ENCODE assay signal across 13 mouse cellular contexts in genomic region chr5:124075716-124076115, GRCm38 (mm10). TPM values are rescaled to one million over a fixed set of nuclear protein-coding genes. Genes with fewer than 3 reads are reported as not detected.
A peak's percentile ranks its signal among the peaks of the same experiment; 100 is the strongest.
DNase-seq lines count a peak whose midpoint lies in the region; ATAC-seq and TF ChIP-seq lines count a peak whose summit lies in the region.
"Had no signal": no experiment of that assay in that cellular context is flagged by ENCODE, and none has a peak within 500 bp of the region (broad histone marks: within the 10 kb centered on the region; RNA-seq: fewer than 3 reads in every experiment).

No protein-coding gene starts in this region.

- no peak overlapping the region for H3K4me3 ChIP-seq in kidney, embryonic 16.5 days (ENCODE audit: low read length)
- no peak overlapping the region for H3K4me3 ChIP-seq in liver, embryonic 15.5 days (replicated peaks)
- no peak overlapping the region for H3K4me3 ChIP-seq in stomach, embryonic 16.5 days (replicated peaks; ENCODE audit: low read length)
- H3K4me3 ChIP-seq in forebrain, embryonic 14.5 days (ENCODE audit: low read depth, low read length), result no peak overlapping the region
- H3K4me3 ChIP-seq in gastrocnemius, adult 2 months, result no peak overlapping the region
- H3K4me3 ChIP-seq: erythroblast, embryonic 14.5 days; limb, embryonic 15.5 days; neural tube, embryonic 13.5 days had no signal

- no peak for ATAC-seq in kidney, embryonic 16.5 days (ENCODE audit: low FRiP score, low TSS enrichment)
- no peak for ATAC-seq in liver, embryonic 15.5 days (ENCODE audit: insufficient read depth)
- no peak for ATAC-seq in stomach, embryonic 16.5 days (ENCODE audit: insufficient read depth, low FRiP score)
- no peak for ATAC-seq in forebrain, embryonic 14.5 days

- no peak for DNase-seq in kidney, adult 18-20 months
- peak; percentile 63 for DNase-seq in T-cell, adult 2 months (ENCODE audit: low spot score)
- DNase-seq in embryo, embryonic 10.5 days (ENCODE audit: low spot score), result no peak
- no peak for DNase-seq in forebrain, embryonic 14.5 days (ENCODE audit: low spot score)
- DNase-seq in gastrocnemius, adult 2 months, result no peak
- DNase-seq: cerebellum, postnatal 14 days had no signal

- no peak overlapping the region for H3K4me2 ChIP-seq in kidney, embryonic 16.5 days (replicated peaks; ENCODE audit: low read depth, low read length)
- H3K4me2 ChIP-seq in liver, embryonic 15.5 days, result no peak overlapping the region
- no peak overlapping the region for H3K4me2 ChIP-seq in stomach, embryonic 16.5 days (ENCODE audit: low read depth, low read length)
- no peak overlapping the region for H3K4me2 ChIP-seq in forebrain, embryonic 14.5 days (ENCODE audit: low read length)
- H3K4me2 ChIP-seq: limb, embryonic 15.5 days; midbrain, embryonic 11.5 days; neural tube, embryonic 13.5 days had no signal

- no peaks in the 10 kb centered on the region for H3K9me3 ChIP-seq in kidney, embryonic 16.5 days (ENCODE audit: low read length)
- H3K9me3 ChIP-seq in liver, embryonic 15.5 days (replicated peaks), result no peaks in the 10 kb centered on the region
- no peaks in the 10 kb centered on the region for H3K9me3 ChIP-seq in stomach, embryonic 16.5 days (replicated peaks; ENCODE audit: control insufficient read depth, low read length)
- H3K9me3 ChIP-seq in forebrain, embryonic 14.5 days (replicated peaks; ENCODE audit: control insufficient read depth, low read length), result no peaks in the 10 kb centered on the region
- H3K9me3 ChIP-seq: limb, embryonic 15.5 days; neural tube, embryonic 13.5 days had no signal

- H3K9ac ChIP-seq in kidney, embryonic 16.5 days (replicated peaks; ENCODE audit: low read length), result no peak overlapping the region
- H3K9ac ChIP-seq in liver, embryonic 15.5 days, result no peak overlapping the region
- peak overlapping the region; percentile 54 for H3K9ac ChIP-seq in stomach, embryonic 16.5 days (ENCODE audit: low read length)
- no peak overlapping the region for H3K9ac ChIP-seq in forebrain, embryonic 14.5 days (ENCODE audit: low read length)
- H3K9ac ChIP-seq: limb, embryonic 15.5 days; neural tube, embryonic 13.5 days had no signal

- H3K4me1 ChIP-seq in kidney, embryonic 16.5 days (ENCODE audit: insufficient read depth, low read length), result peaks cover 41% of the 10 kb centered on the region
- peaks cover 62% of the 10 kb centered on the region for H3K4me1 ChIP-seq in liver, embryonic 15.5 days (replicated peaks)
- H3K4me1 ChIP-seq in stomach, embryonic 16.5 days (ENCODE audit: control insufficient read depth, insufficient read depth, low read length), result peaks cover 15% of the 10 kb centered on the region
- H3K4me1 ChIP-seq in forebrain, embryonic 14.5 days (ENCODE audit: control insufficient read depth, insufficient read depth, low read length), result peaks cover 21% of the 10 kb centered on the region

- peak overlapping the region; percentile 57 for H3K27ac ChIP-seq in kidney, embryonic 16.5 days (ENCODE audit: low read length)
- peak overlapping the region; percentile 55; the same call in 1 of the 2 replicates for H3K27ac ChIP-seq in liver, embryonic 15.5 days (replicated peaks)
- peak overlapping the region; percentile 71 for H3K27ac ChIP-seq in stomach, embryonic 16.5 days (ENCODE audit: low read length)
- no peak overlapping the region for H3K27ac ChIP-seq in forebrain, embryonic 14.5 days (ENCODE audit: low read depth, low read length)
- H3K27ac ChIP-seq in gastrocnemius, adult 2 months, result no peak overlapping the region
- H3K27ac ChIP-seq: limb, embryonic 15.5 days; neural tube, embryonic 13.5 days had no signal

- WGBS in kidney, embryonic 16.5 days, result 63% methylated on average over 9 of the region's 9 CpGs
- WGBS in liver, embryonic 15.5 days (ENCODE audit: insufficient replicate concordance), result 49% methylated on average over 9 of the region's 9 CpGs
- 56% methylated on average over 9 of the region's 9 CpGs for whole genome bisulfite sequencing in stomach, embryonic 16.5 days
- WGBS in forebrain, embryonic 14.5 days, result 73% methylated on average over 9 of the region's 9 CpGs

- intact Hi-C loops in gastrocnemius, adult 2 months (cut with DNase I), result no loop called here

- no peaks in the 10 kb centered on the region for H3K27me3 ChIP-seq in kidney, embryonic 16.5 days (ENCODE audit: insufficient read depth, low read length)
- 0 out of 2 replicates have a peak, but pooled peaks cover 5% of the 10 kb centered on the region for H3K27me3 ChIP-seq in liver, embryonic 15.5 days
- no peaks in the 10 kb centered on the region for H3K27me3 ChIP-seq in stomach, embryonic 16.5 days (ENCODE audit: control insufficient read depth, insufficient read depth, low read length)
- H3K27me3 ChIP-seq in forebrain, embryonic 14.5 days (replicated peaks; ENCODE audit: control insufficient read depth, insufficient read depth, low read length), result no peaks in the 10 kb centered on the region
- H3K27me3 ChIP-seq: limb, embryonic 15.5 days had no signal

- TF ChIP-seq CTCF in gastrocnemius, adult 2 months (IDR thresholded peaks at IDR 0.05), result no peak

- H3K36me3 ChIP-seq in kidney, embryonic 16.5 days (ENCODE audit: insufficient read depth, low read length), result no peaks in the 10 kb centered on the region
- H3K36me3 ChIP-seq in liver, embryonic 15.5 days (replicated peaks), result no peaks in the 10 kb centered on the region
- H3K36me3 ChIP-seq in stomach, embryonic 16.5 days (ENCODE audit: control insufficient read depth, insufficient read depth, low read length), result no peaks in the 10 kb centered on the region
- no peaks in the 10 kb centered on the region for H3K36me3 ChIP-seq in forebrain, embryonic 14.5 days (ENCODE audit: control insufficient read depth, insufficient read depth, low read length)
- H3K36me3 ChIP-seq: limb, embryonic 15.5 days; neural tube, embryonic 13.5 days had no signal

RNA-seq across cellular contexts. Expression of gene Abcb9, which starts 19.9 kb away (rescaled TPM):
- 1.3 and 2.6 TPM in 2 replicates for polyA plus RNA-seq in kidney, embryonic 16.5 days (2015; fragmentation: Nextera tagmentation; extraction: Ambion mirVana)
- 6.1 and 7.1 TPM in 2 replicates for polyA plus RNA-seq in liver, embryonic 15.5 days (2015; fragmentation: Nextera tagmentation; extraction: Ambion mirVana)
- polyA plus RNA-seq in stomach, embryonic 16.5 days (2015; fragmentation: Nextera tagmentation; extraction: Ambion mirVana), result 3.2 and 3.7 TPM in 2 replicates
- polyA plus RNA-seq in forebrain, embryonic 14.5 days (2014; fragmentation: Nextera tagmentation; extraction: Ambion mirVana), result 6.8 and 7.9 TPM in 2 replicates
- total RNA-seq in gastrocnemius, adult 2 months (2021), result 10 to 100 TPM in 1 of 2 experiments, 1 to 10 TPM in 1; 7.1 to 11.9 TPM

RNA-seq across cellular contexts. Expression of gene Ogfod2, which starts 36.4 kb away (rescaled TPM):
- 30.6 and 32.4 TPM in 2 replicates for polyA plus RNA-seq in kidney, embryonic 16.5 days (2015; fragmentation: Nextera tagmentation; extraction: Ambion mirVana)
- polyA plus RNA-seq in liver, embryonic 15.5 days (2015; fragmentation: Nextera tagmentation; extraction: Ambion mirVana), result 14.2 and 15.2 TPM in 2 replicates
- polyA plus RNA-seq in stomach, embryonic 16.5 days (2015; fragmentation: Nextera tagmentation; extraction: Ambion mirVana), result 27.7 and 30.2 TPM in 2 replicates
- polyA plus RNA-seq in forebrain, embryonic 14.5 days (2014; fragmentation: Nextera tagmentation; extraction: Ambion mirVana), result 19.8 and 21.0 TPM in 2 replicates
- total RNA-seq in gastrocnemius, adult 2 months (2021), result 10 to 100 TPM; 11.7 to 12.2 TPM

RNA-seq across cellular contexts. Expression of gene Arl6ip4, which starts 40.2 kb away (rescaled TPM):
- 100 and 102 TPM in 2 replicates for polyA plus RNA-seq in kidney, embryonic 16.5 days (2015; fragmentation: Nextera tagmentation; extraction: Ambion mirVana)
- 52.1 and 53.5 TPM in 2 replicates for polyA plus RNA-seq in liver, embryonic 15.5 days (2015; fragmentation: Nextera tagmentation; extraction: Ambion mirVana)
- 76.1 and 81.6 TPM in 2 replicates for polyA plus RNA-seq in stomach, embryonic 16.5 days (2015; fragmentation: Nextera tagmentation; extraction: Ambion mirVana)
- polyA plus RNA-seq in forebrain, embryonic 14.5 days (2014; fragmentation: Nextera tagmentation; extraction: Ambion mirVana), result 52.1 and 56.5 TPM in 2 replicates
- total RNA-seq in gastrocnemius, adult 2 months (2021), result 10 to 100 TPM; 38.3 to 41.2 TPM

RNA-seq across cellular contexts. Expression of gene Vps37b, which starts 43.6 kb away (rescaled TPM):
- polyA plus RNA-seq in kidney, embryonic 16.5 days (2015; fragmentation: Nextera tagmentation; extraction: Ambion mirVana), result 40.8 and 41.8 TPM in 2 replicates
- 16.5 and 17.3 TPM in 2 replicates for polyA plus RNA-seq in liver, embryonic 15.5 days (2015; fragmentation: Nextera tagmentation; extraction: Ambion mirVana)
- polyA plus RNA-seq in stomach, embryonic 16.5 days (2015; fragmentation: Nextera tagmentation; extraction: Ambion mirVana), result 39.6 and 44.4 TPM in 2 replicates
- 70.5 and 86.6 TPM in 2 replicates for polyA plus RNA-seq in forebrain, embryonic 14.5 days (2014; fragmentation: Nextera tagmentation; extraction: Ambion mirVana)
- total RNA-seq in gastrocnemius, adult 2 months (2021), result 1 to 10 TPM; 4.1 to 6.2 TPM

Comparison
In these comparisons a context has a peak if more than half of its experiments do, and no peak if none do; other contexts are left out.
1. H3K27ac ChIP-seq: peak in kidney, embryonic 16.5 days (single experiment), liver, embryonic 15.5 days (single experiment) and stomach, embryonic 16.5 days (single experiment); none in forebrain, embryonic 14.5 days (single experiment) and gastrocnemius, adult 2 months (single experiment).